Mouse (Mus musculus) hindlimb bud, embryonic 11.5 days (tissue): ENCODE data around the gene Mettl27.

Experiments
- DNase-seq: peaks from one replicate; pipeline ENCODE4 v3.0.0-alpha.2; 2012; ENCODE audit warnings: low read depth, low spot score; ENCODE audit errors: extremely low spot score

Mettl27 gene

DNA sequence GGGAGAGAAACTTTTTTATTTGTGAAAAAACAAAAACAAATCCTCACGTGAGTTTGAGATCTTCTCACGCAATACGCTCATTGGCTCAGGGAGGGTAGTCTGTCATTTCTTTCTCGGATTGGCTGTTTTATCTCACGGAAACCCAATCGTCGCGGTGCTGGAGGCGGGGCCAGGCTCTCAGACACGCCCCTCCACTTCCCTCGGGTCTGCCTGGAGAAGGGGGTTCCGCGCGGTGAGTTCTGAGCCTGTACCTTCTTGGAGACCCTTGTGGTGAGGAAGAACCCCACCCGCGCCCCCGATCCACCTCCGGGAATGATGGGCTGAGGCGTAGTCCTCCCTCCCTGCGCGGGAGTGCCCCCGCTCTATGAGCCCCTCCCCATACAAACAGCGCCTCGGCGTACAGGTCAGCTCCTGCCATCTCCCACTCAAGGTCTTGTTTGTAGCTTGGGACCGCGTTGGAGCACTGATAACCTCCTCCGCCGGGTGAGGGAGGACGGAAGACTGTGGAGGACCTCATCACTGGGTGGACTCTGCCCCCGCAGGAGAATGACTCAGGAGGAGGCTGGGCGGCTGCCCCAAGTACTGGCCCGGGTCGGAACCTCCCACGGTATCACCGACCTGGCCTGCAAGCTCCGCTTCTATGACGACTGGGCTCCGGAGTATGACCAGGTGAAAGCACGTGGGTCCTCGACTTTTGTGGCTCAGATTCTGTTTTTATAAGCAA, at the start of gene Mettl27:
Gene Mettl27, plus strand, starts transcription at position 190 of the 724 bp plus-strand sequence.
- peak; percentile 67 for DNase-seq

DNA sequence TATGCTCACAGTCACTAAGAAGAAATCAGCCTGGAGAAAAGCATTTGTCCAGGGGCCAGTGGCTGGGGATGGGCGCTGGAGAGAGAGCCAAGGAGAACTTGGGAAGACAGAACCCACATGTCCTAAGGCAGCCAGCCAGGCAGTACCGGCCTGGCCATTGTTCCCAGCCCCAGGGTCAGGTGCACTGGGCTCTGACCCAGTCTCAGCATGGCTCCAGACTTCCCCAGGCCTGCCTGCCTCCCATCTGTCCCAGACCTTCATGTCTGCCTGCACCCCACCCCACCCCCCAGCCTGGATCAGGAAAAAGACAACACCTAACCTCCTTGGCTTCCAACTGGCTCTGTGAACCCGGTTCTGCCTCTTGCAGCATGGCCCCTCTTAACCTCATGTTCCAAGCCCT, 49.1 kb upstream of the Mettl27 start:
- no peak for DNase-seq

DNA sequence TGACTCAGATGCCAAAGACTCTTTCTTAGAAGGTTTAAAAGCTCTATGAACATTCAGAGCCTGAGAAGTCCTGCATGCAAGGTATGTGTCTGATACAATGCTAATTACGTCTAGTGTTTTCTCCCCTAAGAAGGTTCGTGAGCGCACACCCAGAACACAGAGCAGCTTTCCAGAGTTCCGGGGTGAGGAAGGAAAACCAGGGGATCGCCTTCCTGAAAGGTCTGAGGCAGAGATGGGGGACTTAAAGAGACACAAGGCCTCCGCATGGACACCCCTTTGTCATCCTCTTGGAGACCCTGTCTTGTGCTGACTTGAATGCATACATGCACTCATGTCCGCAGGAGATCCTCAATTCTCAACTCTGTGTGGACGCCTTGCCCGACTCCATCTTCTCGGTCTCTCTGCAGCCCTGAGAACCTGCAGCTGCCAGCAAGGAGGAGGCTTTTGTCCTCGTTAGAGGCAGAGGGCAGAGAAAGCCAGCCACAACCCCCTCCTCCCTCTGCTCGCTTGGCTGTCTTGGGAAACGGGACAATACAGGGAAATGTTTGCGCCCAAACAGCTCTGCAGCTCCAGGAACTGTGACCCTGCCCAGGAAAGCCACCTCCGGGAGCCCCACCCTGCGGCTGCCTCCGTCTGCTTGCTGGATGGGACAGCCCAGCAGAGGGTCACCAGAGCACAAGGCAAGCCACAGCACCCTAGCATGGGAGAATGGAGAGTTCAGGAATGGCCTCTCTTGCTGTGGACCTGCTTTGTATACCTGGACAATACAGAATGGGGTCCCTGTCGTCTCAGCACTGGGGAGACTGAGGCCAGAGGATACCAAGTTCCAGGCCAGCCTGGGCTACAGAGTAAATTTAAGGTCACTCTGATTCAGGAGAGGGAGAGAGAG, 44.5 kb upstream of the Mettl27 start:
- no peak for DNase-seq

DNA sequence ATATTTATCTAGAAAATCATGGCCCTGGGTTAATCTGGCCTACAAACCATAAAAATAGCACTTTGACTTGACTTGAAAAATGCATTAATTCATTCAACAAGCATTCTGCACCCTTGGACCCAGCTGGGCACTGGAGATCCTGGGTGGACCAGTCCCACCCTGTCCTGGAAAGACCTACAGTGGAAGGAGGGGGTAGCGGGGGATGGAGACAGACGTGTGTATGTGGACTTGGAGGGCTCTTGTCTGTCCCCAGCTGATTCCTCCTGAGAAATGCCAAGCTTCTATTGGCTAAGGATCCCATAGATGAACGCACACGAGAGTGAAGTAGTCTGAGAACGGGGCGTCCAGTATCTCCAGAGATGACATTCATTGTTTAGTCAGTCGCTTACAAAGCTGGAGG, 43.7 kb upstream of the Mettl27 start:
- DNase-seq = no peak

DNA sequence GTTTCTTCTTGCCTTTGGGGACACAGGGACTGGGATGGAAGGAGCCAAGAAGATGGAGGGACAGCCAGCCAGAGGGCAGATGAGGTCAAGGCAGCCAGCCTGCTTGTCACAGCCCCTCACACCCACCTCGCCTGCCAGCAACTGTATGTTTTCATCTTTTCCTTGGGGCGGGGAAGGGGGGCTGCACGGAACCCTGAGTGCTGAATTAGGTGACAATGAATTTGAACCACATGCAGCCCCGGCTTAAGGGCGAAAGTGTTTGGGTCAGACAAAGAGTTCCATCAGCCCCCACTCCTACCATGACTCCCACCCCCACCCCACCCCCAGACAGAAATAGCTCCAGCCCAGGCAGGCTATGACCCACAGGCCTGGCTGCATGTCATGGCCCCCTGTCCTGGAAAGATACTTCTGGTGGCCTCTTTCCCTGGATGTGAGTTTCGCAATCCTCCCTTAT, 41.5 kb upstream of the Mettl27 start:
- no peak for DNase-seq

DNA sequence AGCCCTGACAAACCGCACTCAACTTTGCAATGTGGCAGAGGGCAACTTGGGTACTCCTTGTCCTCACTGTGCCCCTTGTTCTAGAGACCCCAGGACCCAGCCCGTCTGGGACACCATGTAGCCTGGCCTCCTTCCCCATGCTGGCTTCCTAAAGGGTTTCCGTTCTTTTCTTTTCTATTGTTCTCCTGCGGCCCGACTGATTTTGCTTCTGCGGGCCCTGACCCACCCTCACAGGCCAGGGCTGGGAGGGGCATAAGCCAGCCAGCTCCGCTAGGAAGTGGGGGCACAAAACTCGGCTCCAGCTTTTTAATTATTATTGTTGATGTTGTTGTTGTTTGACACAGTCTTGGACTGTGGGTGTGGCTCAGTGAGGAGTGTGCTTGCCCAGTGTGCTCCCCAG, 40.6 kb upstream of the Mettl27 start:
- no peak for DNase-seq

DNA sequence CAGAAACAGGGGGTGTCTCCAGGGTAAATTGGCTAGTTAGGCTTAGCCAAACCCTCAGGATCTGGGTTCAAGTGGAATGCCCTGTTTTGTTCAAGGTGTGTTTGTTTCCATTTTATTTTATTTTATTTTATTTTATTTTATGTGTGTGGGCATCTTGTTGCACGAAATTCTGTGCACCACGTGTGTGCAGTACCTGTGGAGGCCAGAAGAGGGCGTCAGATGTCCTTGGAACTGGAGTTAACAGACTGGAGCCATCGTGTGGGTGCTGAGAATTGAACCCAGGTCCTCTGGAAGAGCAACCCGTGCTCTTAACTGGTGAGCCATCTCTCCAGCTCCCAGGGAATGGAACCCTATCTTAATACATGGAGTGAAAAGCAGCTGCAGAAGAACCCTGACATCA, 39.5 kb upstream of the Mettl27 start:
- no peak for DNase-seq

DNA sequence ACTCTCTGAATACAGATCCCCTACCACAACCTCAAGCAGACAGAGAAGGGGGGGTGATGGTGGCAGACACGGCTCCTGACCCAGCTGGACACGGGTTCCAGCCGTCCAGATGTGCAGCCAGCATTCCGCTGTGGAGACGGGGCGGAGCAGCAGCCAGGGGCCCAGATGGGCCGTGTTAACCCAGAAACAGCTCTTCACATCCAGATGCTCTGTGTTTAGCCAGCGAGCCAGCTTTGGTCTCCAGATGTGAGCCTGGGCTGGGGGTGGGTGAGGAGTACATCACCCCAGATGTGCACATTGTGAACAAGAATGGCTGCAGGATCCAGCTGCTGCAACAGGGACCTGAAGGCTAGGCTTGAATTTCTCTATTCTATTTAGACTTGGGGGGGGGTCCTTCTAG, 36.9 kb upstream of the Mettl27 start:
- DNase-seq = peak; percentile 44

DNA sequence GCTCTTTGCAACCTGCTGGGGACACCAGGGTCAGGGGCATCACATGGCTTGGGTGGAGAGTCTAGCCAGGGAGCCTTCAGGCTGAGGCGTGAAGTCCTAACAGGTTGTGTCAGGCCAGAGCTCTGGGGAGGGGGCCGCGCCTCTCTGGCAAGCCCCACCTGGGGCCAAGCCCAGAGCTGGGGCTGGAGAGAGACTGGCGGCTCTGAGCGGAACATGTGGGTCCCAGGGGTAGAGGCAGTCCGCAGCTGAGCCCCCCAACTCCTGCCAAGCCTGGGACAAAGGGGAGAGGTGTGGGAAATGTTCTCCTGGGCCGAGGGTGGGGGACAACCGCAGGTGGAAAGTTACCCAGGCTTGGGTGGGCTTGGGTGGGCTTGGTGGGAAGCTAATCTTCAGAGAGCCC, 35.2 kb upstream of the Mettl27 start:
- no peak for DNase-seq

DNA sequence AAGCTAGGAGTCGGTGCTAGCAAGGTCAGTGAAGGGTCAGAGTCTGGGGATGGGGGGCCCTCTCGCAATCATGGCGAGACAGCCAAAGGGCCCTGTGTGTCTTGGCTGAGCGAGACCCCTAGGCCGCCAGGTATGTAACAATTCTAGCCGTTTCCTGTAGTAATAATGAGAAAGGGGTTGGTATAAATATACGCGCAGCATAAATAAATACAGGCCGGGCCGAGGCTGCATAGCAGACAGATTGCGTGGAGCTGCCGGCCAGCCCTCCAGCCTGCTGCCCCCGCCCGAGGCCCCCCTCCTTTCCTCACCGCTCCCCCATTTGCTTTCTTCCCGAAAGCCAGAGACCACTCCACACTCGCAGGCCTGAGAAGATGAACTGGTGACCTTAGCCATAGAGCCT, 34.6 kb upstream of the Mettl27 start:
- no peak for DNase-seq

DNA sequence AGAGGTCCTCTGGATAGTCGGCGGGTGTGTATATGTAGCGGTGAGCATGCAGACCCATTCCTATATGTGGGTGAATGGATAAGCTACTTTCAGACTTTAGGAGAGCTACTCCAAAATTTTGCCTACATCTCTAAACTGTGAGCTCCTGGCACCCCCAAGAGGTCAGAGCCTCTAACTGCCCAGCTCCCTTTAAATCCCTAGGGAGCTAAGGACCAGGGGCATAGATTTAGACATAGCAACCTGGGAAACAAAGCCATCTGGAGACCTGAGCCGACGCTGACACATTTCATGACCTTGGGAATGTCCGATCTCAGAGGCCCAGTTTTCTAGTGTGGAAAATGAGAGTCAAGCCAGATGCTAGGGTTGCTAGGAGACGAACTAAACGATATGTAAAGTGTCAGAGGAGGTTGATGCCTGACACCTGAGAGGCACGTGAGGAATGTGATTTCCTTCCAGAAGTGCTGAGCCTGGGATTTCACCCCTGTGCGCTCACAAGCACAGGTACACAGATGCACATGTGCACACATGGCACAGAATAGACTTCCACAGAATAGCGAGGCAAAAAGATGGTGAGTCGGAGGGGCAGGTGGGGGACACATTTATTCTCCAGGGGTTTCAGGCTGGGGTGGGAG, 31.0 kb upstream of the Mettl27 start:
- peak; percentile 63 for DNase-seq

DNA sequence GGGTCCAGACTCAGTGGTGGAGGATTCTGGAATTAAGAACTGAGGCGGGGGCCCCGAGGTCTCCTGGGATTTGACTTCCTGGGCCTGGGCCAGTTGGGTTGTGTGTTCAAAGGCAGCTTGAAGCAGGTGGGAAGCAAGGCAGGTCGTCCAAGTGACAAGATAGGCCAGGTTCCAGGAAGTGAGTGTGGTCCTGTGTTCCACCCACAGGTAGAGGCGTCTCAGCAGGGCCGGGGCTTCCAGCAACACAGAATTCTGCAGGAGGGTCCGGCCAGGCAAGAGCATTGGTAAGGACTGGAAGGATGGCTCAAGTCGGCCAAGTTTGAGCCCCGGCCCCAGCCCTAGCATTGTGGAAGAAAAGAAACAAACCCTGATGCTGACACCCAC, 30.5 kb upstream of the Mettl27 start:
- DNase-seq = no peak

DNA sequence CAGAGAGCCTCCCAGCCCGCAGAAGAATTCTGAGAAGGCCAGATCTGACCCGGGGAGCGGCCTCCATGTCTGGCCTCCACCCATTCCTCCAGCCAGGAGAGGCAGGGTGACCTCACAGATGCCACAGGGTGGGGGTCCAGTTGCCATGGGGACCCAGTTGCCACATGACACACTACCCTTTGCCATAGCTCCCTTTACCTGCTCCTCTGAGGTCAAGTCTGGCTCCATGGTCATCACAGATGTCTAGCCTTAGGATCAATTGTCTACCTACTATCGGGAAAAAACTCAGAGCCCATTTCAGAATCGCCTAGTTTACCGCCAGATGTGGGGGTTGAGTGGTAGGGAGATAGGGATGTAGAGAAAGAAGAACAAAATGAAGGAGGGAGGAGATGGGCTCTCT, 25.5 kb upstream of the Mettl27 start, which contains the start of gene Tmem270:
Gene Tmem270, minus strand, starts transcription at position 101 of the 400 bp plus-strand sequence.
- no peak for DNase-seq

DNA sequence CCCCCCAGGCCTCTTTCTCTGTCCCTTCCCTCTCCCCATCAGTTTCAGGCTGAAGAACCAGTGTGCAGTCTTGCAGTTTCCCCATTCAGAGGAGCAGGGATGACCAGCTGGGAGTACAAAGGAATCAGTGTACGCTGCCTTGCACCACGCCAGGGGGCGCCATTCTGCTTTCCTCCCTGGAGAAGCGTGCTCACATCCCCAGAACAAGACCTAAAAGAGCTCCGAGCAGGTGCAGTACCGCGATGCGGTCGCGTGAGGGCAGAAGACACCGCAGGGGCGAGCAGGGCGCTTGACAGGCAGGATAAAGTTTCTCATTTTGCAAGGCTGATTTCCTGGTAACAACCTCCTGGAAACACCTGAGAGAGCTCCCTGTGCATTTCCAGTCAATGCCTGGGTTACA, 25.0 kb upstream of the Mettl27 start:
- DNase-seq = peak; percentile 91

DNA sequence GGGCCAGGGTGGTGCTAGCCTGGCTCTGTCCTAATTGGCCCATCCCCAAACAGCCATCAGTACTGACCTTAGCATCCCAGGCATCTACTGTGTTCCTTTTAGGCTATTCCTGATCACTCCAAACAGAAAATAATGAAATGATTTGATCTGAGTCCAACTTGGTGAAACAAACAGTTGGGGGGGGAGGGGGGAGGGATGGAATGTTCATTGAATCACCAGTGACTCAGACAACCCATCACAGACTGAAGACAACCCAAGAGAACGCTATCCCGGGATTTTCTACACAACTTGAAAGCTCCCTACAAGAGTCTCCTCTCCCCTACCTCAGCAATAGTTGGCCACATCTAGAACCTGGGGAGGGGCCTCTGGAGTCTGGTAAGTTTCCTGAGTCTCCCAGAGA, 20.3 kb upstream of the Mettl27 start:
- DNase-seq = no peak

DNA sequence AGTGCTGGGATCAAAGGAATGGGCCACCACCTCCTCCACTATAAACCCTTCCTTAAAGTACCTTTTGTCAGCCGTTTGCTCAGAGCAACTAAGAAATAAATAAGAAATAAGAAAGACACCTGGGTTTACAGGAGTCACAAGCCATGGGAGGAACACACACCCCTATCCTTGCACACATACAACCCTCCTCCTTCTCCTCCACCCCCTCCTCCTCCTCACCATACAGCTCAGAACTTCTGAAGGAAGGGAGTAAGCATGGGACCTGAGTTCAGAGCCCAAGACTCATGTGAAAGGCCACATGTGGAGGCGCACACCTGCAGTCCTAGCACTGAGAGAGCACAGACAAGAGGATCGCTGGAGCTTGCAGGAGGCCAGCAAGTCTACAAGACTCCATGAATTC, 18.8 kb upstream of the Mettl27 start:
- DNase-seq = no peak

DNA sequence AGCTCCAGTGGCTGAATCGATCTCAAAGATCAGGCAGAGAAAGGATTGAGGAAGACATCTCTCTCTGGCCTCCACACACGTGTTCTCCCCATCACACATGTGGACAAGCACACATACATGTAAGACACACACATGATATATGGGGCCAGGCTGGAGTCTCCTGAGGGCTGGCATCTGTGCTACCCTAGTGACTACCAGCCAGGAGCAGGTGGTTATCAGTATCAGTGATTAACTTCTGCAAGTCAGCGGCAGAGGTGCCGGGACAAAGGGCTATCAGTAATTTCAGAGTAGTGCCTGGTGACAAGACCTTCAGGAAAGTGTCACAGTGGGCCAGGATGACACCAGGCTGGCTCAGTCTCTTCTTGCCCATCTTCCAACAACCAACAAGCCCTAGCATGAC, 18.4 kb upstream of the Mettl27 start:
- DNase-seq = no peak

DNA sequence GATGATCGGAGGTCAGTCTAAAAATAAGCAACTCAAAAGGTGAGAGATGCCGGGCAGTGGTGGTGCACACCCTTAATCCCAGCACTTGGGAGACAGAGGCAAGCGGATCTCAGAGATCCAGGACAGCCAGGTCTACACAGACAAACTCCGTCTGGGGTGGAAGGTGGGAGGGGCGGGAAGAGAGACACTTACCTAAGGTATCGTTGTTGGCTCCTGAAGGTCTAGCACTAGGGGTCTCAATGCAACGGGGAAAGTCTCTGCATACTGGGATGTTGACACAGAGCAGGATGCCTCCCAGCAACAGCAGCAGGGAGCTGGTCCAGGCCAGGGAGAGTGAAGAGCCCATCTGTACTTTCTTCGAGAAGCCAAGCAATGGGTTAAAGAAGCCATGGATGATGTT, 17.7 kb upstream of the Mettl27 start:
- DNase-seq = no peak

DNA sequence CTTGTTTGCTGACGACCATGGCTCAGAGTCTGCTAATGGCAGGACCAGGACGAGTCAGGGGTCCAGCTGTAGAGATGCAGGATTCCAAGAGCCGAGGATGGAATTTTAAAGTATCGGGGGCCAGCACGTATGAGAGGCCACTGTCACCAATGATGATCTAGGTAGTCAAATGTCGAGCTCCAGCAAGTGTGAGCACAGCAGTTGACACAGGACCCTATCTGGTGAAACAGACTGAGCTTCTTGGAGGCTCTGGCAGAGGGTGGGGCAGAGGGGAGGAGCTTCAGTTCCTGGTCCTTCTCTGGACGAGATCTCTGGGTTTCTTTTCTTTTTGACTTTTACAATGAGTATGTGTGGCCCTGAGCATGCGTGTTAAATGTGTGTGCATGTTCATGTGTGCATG, 16.9 kb upstream of the Mettl27 start, which contains the start of gene Cldn13:
Gene Cldn13, minus strand, starts transcription at position 216 of the 400 bp plus-strand sequence.
- DNase-seq = no peak

DNA sequence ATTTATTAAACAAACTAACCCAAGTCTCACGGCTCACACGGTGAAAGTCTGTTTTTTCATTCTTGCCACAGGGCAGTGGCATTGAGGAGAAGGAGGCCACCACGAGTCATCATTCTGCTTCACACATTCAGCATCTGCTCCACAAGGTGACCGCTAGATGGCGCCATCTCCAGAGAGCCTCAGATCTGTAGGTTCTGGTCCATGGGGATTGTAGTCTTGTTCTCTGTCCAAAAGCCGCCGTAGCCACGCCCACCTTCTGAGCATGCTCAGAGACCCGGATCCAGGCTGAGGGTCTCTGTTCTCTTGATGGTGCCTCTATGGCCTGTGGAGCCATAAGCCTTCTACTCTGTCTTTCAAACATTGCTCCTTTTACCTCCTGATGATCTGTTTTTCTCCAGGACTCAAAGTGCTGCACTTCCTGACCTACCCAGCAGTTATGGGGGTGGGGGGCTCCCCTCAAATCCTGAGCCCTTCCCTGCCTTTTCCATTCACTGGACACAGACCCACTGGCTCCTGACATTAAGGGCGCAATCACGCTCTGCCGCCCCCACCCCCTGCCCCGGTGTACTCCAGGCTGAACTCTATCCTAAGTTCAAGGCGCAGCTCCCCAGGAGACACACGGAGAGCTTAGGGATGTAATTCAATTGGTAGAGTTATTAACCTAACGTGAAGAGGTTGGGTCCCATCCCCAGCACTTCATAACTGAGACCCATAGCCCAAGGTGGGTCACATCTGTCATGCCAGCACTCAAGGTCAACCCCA, 13.9 kb upstream of the Mettl27 start:
- peak; percentile 22 for DNase-seq

DNA sequence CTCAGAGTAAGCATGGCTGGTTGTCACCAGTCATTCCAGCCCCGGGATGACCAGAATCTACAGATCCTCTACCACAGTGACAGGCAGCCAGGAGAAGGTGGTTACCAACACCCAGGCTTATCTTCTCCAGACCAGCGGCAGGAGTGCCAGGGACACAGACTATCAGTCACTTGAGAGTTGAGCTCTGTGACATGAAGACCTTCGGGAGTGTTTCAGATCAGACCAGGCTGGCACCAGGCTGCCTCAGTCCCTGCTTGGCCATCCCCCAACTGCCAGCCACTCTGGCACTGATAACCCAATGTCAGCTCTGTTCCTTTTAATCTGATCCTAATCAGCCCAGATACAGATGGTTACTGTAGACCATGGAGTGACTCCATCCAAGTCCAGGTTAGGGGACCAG, 13.1 kb upstream of the Mettl27 start:
- no peak for DNase-seq
